Mouse (Mus musculus) gastrocnemius, postnatal 36 days (tissue): ENCODE measurements around the gene Stoml3. TPM values are rescaled to one million over a fixed set of nuclear protein-coding genes. Genes with fewer than 3 reads are reported as not detected.

Experiments used
- DNase-seq, 2 experiments: peaks; one replicate each; pipeline ENCODE4 v3.0.0; 2022
- intact Hi-C: fragments of 180-260 bp; cut with DNase I; formaldehyde crosslinking; loops from one replicate; pipeline ENCODE4 v1.15.1; 2025
- long read RNA-seq, 2 experiments: library from polyadenylated mRNA; stranded (forward); transcript quantifications; one replicate each; pipeline ENCODE4 v2.0.0; 2021
- total RNA-seq, 2 experiments: library from RNA; stranded (reverse); gene quantifications; 2 replicates each; pipeline ENCODE4 v1.2.3; 2021

Gene Stoml3
- total RNA-seq, result not detected
- long read RNA-seq, experiment 1, result 0 reads
- long read RNA-seq, experiment 2, result 0 reads

GRCm38 (mm10) chr3:53488353-53488752 lies at the start of gene Stoml3:
TSS of gene Stoml3 (plus strand) at chr3:53488653.
- intact Hi-C loops, result no loop called here
- DNase-seq, result no peak

GRCm38 (mm10) chr3:53445540-53445939 lies 42.9 kb upstream of the Stoml3 start:
- intact Hi-C loops, result no loop called here

GRCm38 (mm10) chr3:53446801-53447200 lies 41.7 kb upstream of the Stoml3 start:
- intact Hi-C loops, result no loop called here
- no peak for DNase-seq

More at GRCm38 (mm10) chr3:53445540-53445939, 42.9 kb upstream of the Stoml3 start:
- DNase-seq, result no peak

GRCm38 (mm10) chr3:53448208-53448607 lies 40.2 kb upstream of the Stoml3 start:
- peak in 1 of 2 experiments; percentile 17 for DNase-seq
- intact Hi-C loops, result no loop called here

- DNase-seq, result no peak
- intact Hi-C loops, result loop anchor here (2.0 kb wide), 1 partner anchor 422 kb away; no protein-coding TSS in a partner anchor
These were observed 37.8 kb upstream of the Stoml3 start for GRCm38 (mm10) chr3:53450666-53451065.

GRCm38 (mm10) chr3:53452351-53452750 lies 36.1 kb upstream of the Stoml3 start:
- DNase-seq, result no peak
- intact Hi-C loops, result no loop called here

GRCm38 (mm10) chr3:53453346-53453745 lies 35.1 kb upstream of the Stoml3 start:
- intact Hi-C loops, result no loop called here
- DNase-seq, result no peak

GRCm38 (mm10) chr3:53454005-53454404 lies 34.4 kb upstream of the Stoml3 start:
- DNase-seq, result no peak
- intact Hi-C loops, result no loop called here

GRCm38 (mm10) chr3:53454561-53454960 lies 33.9 kb upstream of the Stoml3 start:
- no peak for DNase-seq
- intact Hi-C loops, result no loop called here

GRCm38 (mm10) chr3:53454984-53455383 lies 33.5 kb upstream of the Stoml3 start:
- intact Hi-C loops, result no loop called here
- no peak for DNase-seq

- intact Hi-C loops, result no loop called here
- no peak for DNase-seq
These were observed 30.7 kb upstream of the Stoml3 start for GRCm38 (mm10) chr3:53457750-53458149.

- intact Hi-C loops, result no loop called here
- DNase-seq, result no peak
These were observed 28.3 kb upstream of the Stoml3 start for GRCm38 (mm10) chr3:53460106-53460505.

GRCm38 (mm10) chr3:53462701-53463045 lies 25.8 kb upstream of the Stoml3 start:
- intact Hi-C loops, result no loop called here
- no peak for DNase-seq

GRCm38 (mm10) chr3:53463046-53463764 lies 25.2 kb upstream of the Stoml3 start, which contains the start of the genes Nhlrc3 and Proser1:
TSS of gene Nhlrc3 (minus strand) at chr3:53463332.
TSS of gene Proser1 (plus strand) at chr3:53463666.
- intact Hi-C loops, result no loop called here
- peak; percentile 94 to 96 for DNase-seq

- intact Hi-C loops, result no loop called here
- no peak for DNase-seq
These were observed 24.7 kb upstream of the Stoml3 start for GRCm38 (mm10) chr3:53463765-53464114.

- DNase-seq, result no peak
- intact Hi-C loops, result no loop called here
These were observed 24.2 kb upstream of the Stoml3 start for GRCm38 (mm10) chr3:53464146-53464698.

- intact Hi-C loops, result no loop called here
- no peak for DNase-seq
These were observed 23.1 kb upstream of the Stoml3 start for GRCm38 (mm10) chr3:53465330-53465729.

- no peak for DNase-seq
- intact Hi-C loops, result no loop called here
These were observed 22.0 kb upstream of the Stoml3 start for GRCm38 (mm10) chr3:53466481-53466880.

GRCm38 (mm10) chr3:53467356-53467755 lies 21.1 kb upstream of the Stoml3 start:
- DNase-seq, result no peak
- intact Hi-C loops, result no loop called here

GRCm38 (mm10) chr3:53469650-53470049 lies 18.8 kb upstream of the Stoml3 start:
- intact Hi-C loops, result no loop called here
- no peak for DNase-seq

GRCm38 (mm10) chr3:53472061-53472460 lies 16.4 kb upstream of the Stoml3 start:
- intact Hi-C loops, result no loop called here
- no peak for DNase-seq

GRCm38 (mm10) chr3:53474179-53474578 lies 14.3 kb upstream of the Stoml3 start:
- DNase-seq, result no peak
- intact Hi-C loops, result no loop called here
